ENCODE assay signal across 11 mouse cellular contexts in genomic region chr5:3466069-3466877, GRCm38 (mm10).
DNase-seq lines count a peak whose midpoint lies in the region; ATAC-seq and TF ChIP-seq lines count a peak whose summit lies in the region.
"Had no signal": no experiment of that assay in that cellular context is flagged by ENCODE, and none has a peak within 500 bp of the region (broad histone marks: within the 10 kb centered on the region; RNA-seq: fewer than 3 reads in every experiment).

No protein-coding gene starts in this region.

- H3K4me2 ChIP-seq in kidney, embryonic 15.5 days: no peak overlapping the region
- no peak overlapping the region for H3K4me2 ChIP-seq in intestine, embryonic 15.5 days (replicated peaks)
- H3K4me2 ChIP-seq in forebrain, postnatal 0 days (ENCODE audit: low read depth): no peak overlapping the region
- H3K4me2 ChIP-seq: liver, embryonic 13.5 days had no signal

- no peak overlapping the region for H3K4me3 ChIP-seq in kidney, embryonic 15.5 days (replicated peaks)
- no peak overlapping the region for H3K4me3 ChIP-seq in intestine, embryonic 15.5 days (replicated peaks)
- H3K4me3 ChIP-seq in forebrain, postnatal 0 days (ENCODE audit: low read depth, low read length): no peak overlapping the region
- H3K4me3 ChIP-seq: liver, embryonic 13.5 days had no signal

- H3K9ac ChIP-seq in kidney, embryonic 15.5 days: no peak overlapping the region
- H3K9ac ChIP-seq in intestine, embryonic 15.5 days: no peak overlapping the region
- H3K9ac ChIP-seq in forebrain, postnatal 0 days: no peak overlapping the region
- H3K9ac ChIP-seq: liver, embryonic 13.5 days had no signal

- peak; percentile 44; the same call in 1 of the 2 replicates for ATAC-seq in kidney, embryonic 15.5 days (replicated peaks; ENCODE audit: low FRiP score)
- ATAC-seq in intestine, embryonic 15.5 days: peak; percentile 69
- no peak for ATAC-seq in forebrain, postnatal 0 days
- no peak for ATAC-seq in erythroid progenitor cell, adult 5-6 weeks (replicated peaks; ENCODE audit: low FRiP score, poor library complexity, severe bottlenecking)

- H3K9me3 ChIP-seq in kidney, embryonic 15.5 days (replicated peaks): no peaks in the 10 kb centered on the region
- no peaks in the 10 kb centered on the region for H3K9me3 ChIP-seq in intestine, embryonic 15.5 days
- H3K9me3 ChIP-seq in forebrain, postnatal 0 days (ENCODE audit: low read length): no peaks in the 10 kb centered on the region
- H3K9me3 ChIP-seq: liver, embryonic 13.5 days had no signal

- WGBS in kidney, embryonic 15.5 days: 48% methylated on average over 7 of the region's 7 CpGs
- WGBS in intestine, embryonic 15.5 days: 36% methylated on average over 7 of the region's 7 CpGs
- WGBS in forebrain, postnatal 0 days: 69% methylated on average over 7 of the region's 7 CpGs

- H3K27ac ChIP-seq in kidney, embryonic 15.5 days: no peak overlapping the region
- no peak overlapping the region for H3K27ac ChIP-seq in intestine, embryonic 15.5 days
- no peak overlapping the region for H3K27ac ChIP-seq in forebrain, postnatal 0 days (ENCODE audit: low read depth, low read length)
- H3K27ac ChIP-seq: liver, embryonic 13.5 days had no signal

- H3K4me1 ChIP-seq in kidney, embryonic 15.5 days: peaks cover 23% of the 10 kb centered on the region
- H3K4me1 ChIP-seq in intestine, embryonic 15.5 days (replicated peaks): peaks cover 7% of the 10 kb centered on the region
- H3K4me1 ChIP-seq in forebrain, postnatal 0 days (ENCODE audit: insufficient read depth): no peaks in the 10 kb centered on the region

- H3K36me3 ChIP-seq in kidney, embryonic 15.5 days: no peaks in the 10 kb centered on the region
- H3K36me3 ChIP-seq in intestine, embryonic 15.5 days: no peaks in the 10 kb centered on the region
- H3K36me3 ChIP-seq in forebrain, postnatal 0 days (ENCODE audit: insufficient read depth): no peaks in the 10 kb centered on the region

- no peak for TF ChIP-seq CTCF in forebrain, postnatal 0 days (IDR thresholded peaks at IDR 0.05; ENCODE audit: low read depth)

- no peak for DNase-seq in kidney, adult 18-20 months
- peak; percentile 20 for DNase-seq in embryo, embryonic 9.5 days (ENCODE audit: extremely low spot score)
- peak; percentile 36 for DNase-seq in mesoderm, embryonic 11.5 days (ENCODE audit: low read depth, low spot score)
- no peak for DNase-seq in cerebellum, adult 11-12 months
- no peak for DNase-seq in forebrain, postnatal 0 days
- DNase-seq: cerebellum, postnatal 25 days; gastrocnemius, postnatal 36 days; liver, embryonic 13.5 days had no signal

- no peaks in the 10 kb centered on the region for H3K27me3 ChIP-seq in kidney, embryonic 15.5 days
- H3K27me3 ChIP-seq in intestine, embryonic 15.5 days (replicated peaks): no peaks in the 10 kb centered on the region
- H3K27me3 ChIP-seq in forebrain, postnatal 0 days (ENCODE audit: insufficient read depth, low read length): no peaks in the 10 kb centered on the region
- H3K27me3 ChIP-seq: liver, embryonic 13.5 days had no signal

Comparison
In these comparisons a context has a peak if more than half of its experiments do, and no peak if none do; other contexts are left out.
1. ATAC-seq: peak in kidney, embryonic 15.5 days (single experiment) and intestine, embryonic 15.5 days (single experiment); none in forebrain, postnatal 0 days (single experiment) and erythroid progenitor cell, adult 5-6 weeks (single experiment).
2. DNase-seq: peak in embryo, embryonic 9.5 days (single experiment) and mesoderm, embryonic 11.5 days (single experiment); none in kidney, adult 18-20 months (single experiment), cerebellum, adult 11-12 months (single experiment) and forebrain, postnatal 0 days (single experiment).